Mouse (Mus musculus): Measurements from ENCODE around the gene Skil. TPM values are rescaled to one million over a fixed set of nuclear protein-coding genes. Genes with fewer than 3 reads are reported as not detected.

The Skil gene
- polyA plus RNA-seq, 1 experiment from 2014 or later: 43.9 TPM

- no peaks in the 10 kb centered on the region for H3K9me3 ChIP-seq (ENCODE audit: control insufficient read depth, low read length)
- ATAC-seq (ENCODE audit: low FRiP score): peak; percentile 90
- H3K27me3 ChIP-seq (ENCODE audit: control insufficient read depth, insufficient read depth, low read length): no peaks in the 10 kb centered on the region
- peak; percentile 96 for DNase-seq (ENCODE audit: low spot score, missing footprints)
- H3K4me2 ChIP-seq: peak overlapping the region; percentile 44
- H3K36me3 ChIP-seq (ENCODE audit: control insufficient read depth, insufficient read depth, low read length): no peaks in the 10 kb centered on the region
- H3K4me3 ChIP-seq (ENCODE audit: low read depth, low read length): peak overlapping the region; percentile 28
- WGBS: 6% methylated on average over 30 of the region's 30 CpGs
- peaks cover 2% of the 10 kb centered on the region; the same call in 1 of the 2 replicates for H3K4me1 ChIP-seq (ENCODE audit: control insufficient read depth, insufficient read depth, low read length)
- H3K27ac ChIP-seq (ENCODE audit: low read depth, low read length): no peak overlapping the region
- H3K9ac ChIP-seq (ENCODE audit: low read length): peak overlapping the region; percentile 57
Measured at GRCm38 (mm10) chr3:31056651-31057627, 37.9 kb upstream of the Skil start.

GRCm38 (mm10) chr3:31060745-31061102 is 34.1 kb upstream of the Skil start:
- no peak for DNase-seq (ENCODE audit: low spot score, missing footprints)
- Histone ChIP-seq H3K9ac (ENCODE audit: low read length) (no peak overlapping the region), H3K36me3 (ENCODE audit: control insufficient read depth, insufficient read depth, low read length) (no peaks in the 10 kb centered on the region), H3K27me3 (ENCODE audit: control insufficient read depth, insufficient read depth, low read length) (no peaks in the 10 kb centered on the region), H3K4me2 (no peak overlapping the region), H3K4me3 (ENCODE audit: low read depth, low read length) (no peak overlapping the region), H3K4me1 (ENCODE audit: control insufficient read depth, insufficient read depth, low read length) (peaks cover 2% of the 10 kb centered on the region; the same call in 1 of the 2 replicates), H3K9me3 (ENCODE audit: control insufficient read depth, low read length) (no peaks in the 10 kb centered on the region), H3K27ac (ENCODE audit: low read depth, low read length) (no peak overlapping the region)
- no peak for ATAC-seq (ENCODE audit: low FRiP score)
- WGBS: 86% methylated on average over 8 of the region's 8 CpGs

GRCm38 (mm10) chr3:31061103-31061785 is 33.6 kb upstream of the Skil start:
- WGBS: 78% methylated on average over 20 of the region's 20 CpGs
- no peaks in the 10 kb centered on the region for H3K27me3 ChIP-seq (ENCODE audit: control insufficient read depth, insufficient read depth, low read length)
- ATAC-seq (ENCODE audit: low FRiP score) (no peak), DNase-seq (ENCODE audit: low spot score, missing footprints) (no peak)
- H3K27ac ChIP-seq (ENCODE audit: low read depth, low read length): no peak overlapping the region
- H3K4me1 ChIP-seq (ENCODE audit: control insufficient read depth, insufficient read depth, low read length): peaks cover 2% of the 10 kb centered on the region; the same call in 1 of the 2 replicates
- no peak overlapping the region for H3K4me2 ChIP-seq
- H3K36me3 ChIP-seq (ENCODE audit: control insufficient read depth, insufficient read depth, low read length): no peaks in the 10 kb centered on the region
- H3K4me3 ChIP-seq (ENCODE audit: low read depth, low read length): no peak overlapping the region
- H3K9ac ChIP-seq (ENCODE audit: low read length): no peak overlapping the region
- H3K9me3 ChIP-seq (ENCODE audit: control insufficient read depth, low read length): no peaks in the 10 kb centered on the region

- Histone ChIP-seq H3K27ac (ENCODE audit: low read depth, low read length) (no peak overlapping the region), H3K9ac (ENCODE audit: low read length) (no peak overlapping the region), H3K27me3 (ENCODE audit: control insufficient read depth, insufficient read depth, low read length) (no peaks in the 10 kb centered on the region), H3K4me2 (no peak overlapping the region), H3K9me3 (ENCODE audit: control insufficient read depth, low read length) (no peaks in the 10 kb centered on the region), H3K4me3 (ENCODE audit: low read depth, low read length) (no peak overlapping the region), H3K4me1 (ENCODE audit: control insufficient read depth, insufficient read depth, low read length) (0 out of 2 replicates have a peak, but pooled peaks cover 2% of the 10 kb centered on the region), H3K36me3 (ENCODE audit: control insufficient read depth, insufficient read depth, low read length) (no peaks in the 10 kb centered on the region)
- DNase-seq (ENCODE audit: low spot score, missing footprints) (no peak), ATAC-seq (ENCODE audit: low FRiP score) (no peak)
- 84% methylated on average over 4 of the region's 4 CpGs for WGBS
Measured at GRCm38 (mm10) chr3:31061786-31062120, 33.1 kb upstream of the Skil start.

- no peaks in the 10 kb centered on the region for H3K36me3 ChIP-seq (ENCODE audit: control insufficient read depth, insufficient read depth, low read length)
- H3K4me1 ChIP-seq (ENCODE audit: control insufficient read depth, insufficient read depth, low read length): no peaks in the 10 kb centered on the region
- no peak for ATAC-seq (ENCODE audit: low FRiP score)
- peak; percentile 79 for DNase-seq (ENCODE audit: low spot score, missing footprints)
- no peaks in the 10 kb centered on the region for H3K9me3 ChIP-seq (ENCODE audit: control insufficient read depth, low read length)
- H3K9ac ChIP-seq (ENCODE audit: low read length): no peak overlapping the region
- no peak overlapping the region for H3K4me3 ChIP-seq (ENCODE audit: low read depth, low read length)
- no peak overlapping the region for H3K4me2 ChIP-seq
- WGBS: 89% methylated on average over 7 of the region's 7 CpGs
- no peaks in the 10 kb centered on the region for H3K27me3 ChIP-seq (ENCODE audit: control insufficient read depth, insufficient read depth, low read length)
- no peak overlapping the region for H3K27ac ChIP-seq (ENCODE audit: low read depth, low read length)
Measured at GRCm38 (mm10) chr3:31062325-31062724, 32.5 kb upstream of the Skil start.

GRCm38 (mm10) chr3:31068482-31068881 is 26.4 kb upstream of the Skil start:
- H3K4me1 ChIP-seq (ENCODE audit: control insufficient read depth, insufficient read depth, low read length): no peaks in the 10 kb centered on the region
- no peaks in the 10 kb centered on the region for H3K9me3 ChIP-seq (ENCODE audit: control insufficient read depth, low read length)
- H3K4me3 ChIP-seq (ENCODE audit: low read depth, low read length): no peak overlapping the region
- H3K27me3 ChIP-seq (ENCODE audit: control insufficient read depth, insufficient read depth, low read length): no peaks in the 10 kb centered on the region
- no peak overlapping the region for H3K27ac ChIP-seq (ENCODE audit: low read depth, low read length)
- no peak for ATAC-seq (ENCODE audit: low FRiP score)
- no peaks in the 10 kb centered on the region for H3K36me3 ChIP-seq (ENCODE audit: control insufficient read depth, insufficient read depth, low read length)
- peak; percentile 35 for DNase-seq (ENCODE audit: low spot score, missing footprints)
- 88% methylated on average over 7 of the region's 7 CpGs for WGBS
- no peak overlapping the region for H3K4me2 ChIP-seq
- H3K9ac ChIP-seq (ENCODE audit: low read length): no peak overlapping the region

- Histone ChIP-seq H3K4me3 (ENCODE audit: low read depth, low read length) (no peak overlapping the region), H3K36me3 (ENCODE audit: control insufficient read depth, insufficient read depth, low read length) (no peaks in the 10 kb centered on the region), H3K4me1 (ENCODE audit: control insufficient read depth, insufficient read depth, low read length) (no peaks in the 10 kb centered on the region), H3K9ac (ENCODE audit: low read length) (no peak overlapping the region), H3K9me3 (ENCODE audit: control insufficient read depth, low read length) (no peaks in the 10 kb centered on the region), H3K27ac (ENCODE audit: low read depth, low read length) (no peak overlapping the region), H3K4me2 (no peak overlapping the region), H3K27me3 (ENCODE audit: control insufficient read depth, insufficient read depth, low read length) (no peaks in the 10 kb centered on the region)
- 94% methylated on average over 14 of the region's 14 CpGs for whole genome bisulfite sequencing
- DNase-seq (ENCODE audit: low spot score, missing footprints) (peak; percentile 49), ATAC-seq (ENCODE audit: low FRiP score) (no peak)
Measured at GRCm38 (mm10) chr3:31071804-31072203, 23.1 kb upstream of the Skil start.

GRCm38 (mm10) chr3:31075808-31076207 is 19.1 kb upstream of the Skil start:
- peak; percentile 61 for DNase-seq (ENCODE audit: low spot score, missing footprints)
- no peak overlapping the region for H3K4me3 ChIP-seq (ENCODE audit: low read depth, low read length)
- no peaks in the 10 kb centered on the region for H3K4me1 ChIP-seq (ENCODE audit: control insufficient read depth, insufficient read depth, low read length)
- 82% methylated on average over 11 of the region's 11 CpGs for WGBS
- no peaks in the 10 kb centered on the region for H3K36me3 ChIP-seq (ENCODE audit: control insufficient read depth, insufficient read depth, low read length)
- H3K9ac ChIP-seq (ENCODE audit: low read length): no peak overlapping the region
- no peaks in the 10 kb centered on the region for H3K9me3 ChIP-seq (ENCODE audit: control insufficient read depth, low read length)
- no peak for ATAC-seq (ENCODE audit: low FRiP score)
- H3K27me3 ChIP-seq (ENCODE audit: control insufficient read depth, insufficient read depth, low read length): no peaks in the 10 kb centered on the region
- H3K27ac ChIP-seq (ENCODE audit: low read depth, low read length): no peak overlapping the region
- no peak overlapping the region for H3K4me2 ChIP-seq

GRCm38 (mm10) chr3:31077068-31077703 is 17.7 kb upstream of the Skil start:
- DNase-seq (ENCODE audit: low spot score, missing footprints) (no peak), ATAC-seq (ENCODE audit: low FRiP score) (no peak)
- WGBS: 88% methylated on average over 6 of the region's 6 CpGs
- H3K4me3 ChIP-seq (ENCODE audit: low read depth, low read length): no peak overlapping the region
- no peak overlapping the region for H3K27ac ChIP-seq (ENCODE audit: low read depth, low read length)
- no peak overlapping the region for H3K4me2 ChIP-seq
- H3K36me3 ChIP-seq (ENCODE audit: control insufficient read depth, insufficient read depth, low read length): no peaks in the 10 kb centered on the region
- no peak overlapping the region for H3K9ac ChIP-seq (ENCODE audit: low read length)
- no peaks in the 10 kb centered on the region for H3K9me3 ChIP-seq (ENCODE audit: control insufficient read depth, low read length)
- no peaks in the 10 kb centered on the region for H3K27me3 ChIP-seq (ENCODE audit: control insufficient read depth, insufficient read depth, low read length)
- no peaks in the 10 kb centered on the region for H3K4me1 ChIP-seq (ENCODE audit: control insufficient read depth, insufficient read depth, low read length)
